Mouse (Mus musculus): ENCODE results near the gene Gimap9.

DNA sequence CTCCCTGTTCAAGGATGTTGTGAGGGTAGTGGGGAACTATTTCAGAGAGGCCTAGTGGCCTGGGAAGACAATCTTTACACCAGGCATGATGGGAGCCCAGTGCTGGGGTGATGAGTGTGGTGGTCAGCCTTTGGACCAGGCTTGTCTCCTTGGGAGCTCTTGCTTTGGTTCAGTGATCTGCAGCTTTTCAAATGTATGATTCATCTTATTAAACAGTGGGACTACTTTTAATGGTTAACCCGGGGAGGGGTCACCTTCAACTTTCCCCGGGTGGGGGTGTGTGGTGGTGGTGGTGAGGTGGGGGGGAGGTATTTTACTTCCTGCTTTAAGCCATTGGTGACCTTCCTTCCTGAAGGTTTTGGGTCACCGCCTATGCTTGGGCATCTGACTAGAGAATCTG, 47.6 kb upstream of the Gimap9 start:
- TF ChIP-seq MAX (IDR thresholded peaks at IDR 0.05) (no peak), CEBPB (IDR thresholded peaks at IDR 0.05; ENCODE audit: low read depth) (no peak), CTCF (IDR thresholded peaks at IDR 0.05; ENCODE audit: control insufficient read depth, insufficient read depth, insufficient read length) (no peak), MYOG (IDR thresholded peaks at IDR 0.05; ENCODE audit: control insufficient read depth, extremely low read depth, insufficient read length) (no peak), USF1 (IDR thresholded peaks at IDR 0.05; ENCODE audit: low read depth) (no peak)
